Mouse (Mus musculus): ENCODE measurements around the gene 3110009E18Rik.

Gene 3110009E18Rik

DNA sequence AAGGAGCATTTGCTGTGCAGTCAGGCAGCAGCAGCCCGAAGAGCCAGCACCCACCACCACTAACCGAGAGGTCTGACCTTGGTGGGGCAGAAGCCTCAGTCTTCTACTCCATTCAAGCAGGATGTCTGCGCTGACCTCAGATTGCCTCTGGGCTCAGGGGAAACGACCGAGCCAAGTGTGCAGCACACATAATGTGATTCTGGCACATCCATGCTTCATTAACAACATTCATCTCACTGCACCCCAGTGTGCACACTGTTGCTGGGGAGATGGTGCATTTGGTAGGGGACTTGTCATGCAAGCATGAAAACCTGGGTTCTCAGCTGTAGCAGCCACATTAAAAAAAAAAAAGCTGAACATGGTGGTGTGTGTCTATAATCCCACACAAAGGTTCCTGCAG, 75.0 kb downstream of the 3110009E18Rik start:
- no peak for DNase-seq (ENCODE audit: low spot score in 2 of 2)

DNA sequence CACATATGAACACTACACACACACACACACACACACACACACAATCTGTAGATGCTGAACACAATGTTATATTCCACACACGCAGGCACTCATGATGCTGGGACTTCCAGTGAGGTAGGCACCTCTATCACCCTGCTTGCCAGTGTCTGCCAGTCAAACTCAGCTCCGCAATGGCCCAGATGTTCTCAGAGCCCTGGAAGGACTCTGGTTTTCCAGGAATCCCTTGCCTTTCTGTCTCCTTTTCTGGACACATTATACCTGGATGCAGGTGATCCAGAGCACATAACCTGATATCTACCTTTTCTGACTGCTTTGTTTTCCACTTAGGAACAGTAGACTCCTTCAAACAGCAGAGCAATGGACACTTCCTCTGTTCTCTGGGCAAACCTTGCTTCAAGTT, 75.7 kb downstream of the 3110009E18Rik start:
- no peak for DNase-seq (ENCODE audit: low spot score in 2 of 2)

DNA sequence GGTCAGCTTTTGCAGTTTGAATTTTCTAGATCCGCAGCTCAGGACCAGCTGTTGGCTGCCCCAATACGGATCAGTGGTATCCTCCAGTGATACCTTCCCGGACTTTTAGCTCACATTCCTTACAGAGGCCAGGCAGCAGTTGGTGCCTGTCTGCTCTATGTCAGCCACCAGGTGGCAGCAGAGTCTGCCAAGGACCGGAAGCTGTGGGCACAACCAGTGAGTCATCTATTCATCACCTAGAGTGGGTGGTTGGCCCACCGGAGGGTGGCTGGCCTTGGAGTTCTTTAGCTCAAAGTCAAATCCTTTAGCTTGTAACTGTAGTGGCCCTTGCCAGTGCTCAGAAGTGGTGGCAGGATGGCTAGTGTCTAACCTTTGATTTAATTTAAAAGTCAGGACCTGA, 76.2 kb downstream of the 3110009E18Rik start:
- DNase-seq (ENCODE audit: low spot score in 2 of 2): peak; percentile 63 to 86

DNA sequence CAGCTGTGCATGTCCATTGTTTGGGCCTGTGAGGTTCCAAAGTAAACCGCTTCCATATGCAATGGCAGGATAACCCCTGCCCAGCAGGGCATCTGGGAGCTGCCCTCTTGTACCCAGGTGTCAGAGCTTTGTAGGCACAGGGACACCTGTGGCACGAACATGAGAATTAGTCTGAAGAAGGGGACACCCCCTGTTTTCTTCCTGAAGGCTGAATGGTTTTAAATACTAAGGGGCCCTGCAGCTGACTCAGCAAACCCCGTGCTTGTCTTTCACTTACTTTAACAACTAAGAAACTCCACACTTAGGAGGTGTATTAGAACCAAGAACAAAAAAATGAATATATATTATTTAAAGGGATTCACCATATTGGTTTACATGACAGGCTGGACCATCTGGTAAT, 77.2 kb downstream of the 3110009E18Rik start:
- no peak for DNase-seq (ENCODE audit: low spot score in 2 of 2)

DNA sequence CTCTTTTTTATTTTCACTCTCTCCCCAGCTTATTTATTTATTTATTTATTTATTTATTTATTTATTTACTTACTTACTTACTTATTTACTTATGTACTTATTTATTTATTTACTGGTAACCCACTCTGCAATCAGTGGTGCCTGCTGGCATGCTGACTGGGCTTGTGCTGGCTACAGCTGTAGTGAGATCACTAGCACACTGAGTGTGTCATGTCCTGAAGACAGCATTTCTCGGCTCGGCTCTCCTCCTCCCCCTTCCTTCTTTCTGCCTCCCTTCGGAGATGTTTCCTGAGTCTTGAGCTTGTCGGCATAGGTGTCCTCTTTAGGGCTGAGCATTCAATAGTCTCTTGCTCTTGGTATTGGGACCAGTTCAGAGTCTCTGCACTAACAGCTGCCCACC, 78.0 kb downstream of the 3110009E18Rik start:
- no peak for DNase-seq (ENCODE audit: low spot score in 2 of 2)

DNA sequence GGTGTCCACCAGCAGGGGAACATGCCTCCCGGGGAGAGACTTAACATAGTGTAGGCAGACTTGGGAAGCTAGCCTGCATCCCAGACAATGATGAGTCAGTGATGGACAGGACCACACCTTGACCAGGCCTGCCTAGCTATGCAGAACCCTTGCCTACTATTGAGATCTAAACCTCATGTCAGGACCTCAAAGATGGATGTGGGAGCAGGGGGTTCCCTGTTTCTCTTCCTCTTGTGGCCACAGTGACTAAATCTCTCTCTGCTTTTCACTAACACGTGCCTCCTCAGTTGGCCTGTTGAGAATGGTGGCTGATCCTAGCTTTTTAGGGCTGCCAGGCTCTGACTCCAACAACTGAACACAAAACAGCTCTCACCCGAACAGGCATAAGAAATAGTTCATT, 81.6 kb downstream of the 3110009E18Rik start:
- no peak for DNase-seq (ENCODE audit: low spot score in 2 of 2)

DNA sequence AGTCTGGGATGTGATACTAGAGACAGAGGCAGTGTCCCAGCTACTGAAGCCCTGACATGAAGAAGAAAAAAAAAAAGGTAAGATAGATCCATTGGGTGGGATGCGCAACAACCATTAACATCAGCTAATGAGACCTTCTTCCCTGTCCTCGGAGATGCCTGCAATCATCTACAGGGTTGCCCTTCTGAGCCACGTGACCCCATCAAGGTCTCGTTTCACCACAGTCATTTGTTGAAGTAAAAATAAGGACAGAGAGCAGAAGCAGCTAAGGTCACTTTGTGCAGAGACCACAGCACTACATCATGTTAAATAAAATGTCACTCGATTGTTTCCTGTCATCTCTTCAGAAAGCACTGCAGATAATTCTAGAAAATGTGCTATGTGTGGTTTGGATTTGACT, 82.8 kb downstream of the 3110009E18Rik start:
- no peak for DNase-seq (ENCODE audit: low spot score in 2 of 2)

DNA sequence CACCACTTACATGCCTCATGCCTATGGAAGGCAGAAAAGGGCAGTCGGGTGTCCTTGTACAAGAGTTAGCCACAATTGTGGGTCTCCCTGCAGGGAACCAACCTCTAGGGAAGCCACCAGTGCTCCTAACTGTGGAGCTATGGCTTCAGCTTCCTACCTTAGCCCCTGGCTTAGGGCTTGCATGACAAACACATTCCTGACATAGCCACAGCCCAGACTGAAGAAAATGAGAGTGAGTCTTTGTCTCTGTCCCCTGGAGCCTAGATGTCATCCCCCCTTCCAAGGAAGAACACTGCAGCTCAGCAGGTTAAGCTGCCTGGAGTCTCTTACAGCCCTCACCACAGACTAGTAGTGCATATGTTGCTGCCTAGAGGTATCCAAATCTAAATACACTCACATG, 83.8 kb downstream of the 3110009E18Rik start:
- no peak for DNase-seq (ENCODE audit: low spot score in 2 of 2)

DNA sequence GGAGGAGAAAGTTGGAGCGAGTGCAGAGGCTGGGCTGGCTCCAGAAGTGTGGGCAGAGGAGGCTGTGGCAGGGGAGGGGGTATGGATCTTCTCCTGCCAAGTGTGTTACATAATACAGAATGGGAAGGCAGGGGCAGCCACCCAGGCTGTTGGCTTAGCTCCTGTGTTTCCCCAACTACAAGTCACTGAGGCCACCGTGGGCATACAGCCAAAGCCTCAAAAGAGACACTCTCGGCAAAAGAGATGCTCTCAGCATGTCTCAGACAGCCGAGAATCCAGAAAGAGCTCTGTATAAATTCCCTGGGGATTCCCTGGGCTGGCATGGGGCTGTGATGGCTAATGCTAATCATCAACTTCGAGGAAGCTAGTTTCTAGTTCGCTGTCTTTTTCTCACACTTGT, 86.6 kb downstream of the 3110009E18Rik start:
- DNase-seq (ENCODE audit: low spot score in 2 of 2): no peak

DNA sequence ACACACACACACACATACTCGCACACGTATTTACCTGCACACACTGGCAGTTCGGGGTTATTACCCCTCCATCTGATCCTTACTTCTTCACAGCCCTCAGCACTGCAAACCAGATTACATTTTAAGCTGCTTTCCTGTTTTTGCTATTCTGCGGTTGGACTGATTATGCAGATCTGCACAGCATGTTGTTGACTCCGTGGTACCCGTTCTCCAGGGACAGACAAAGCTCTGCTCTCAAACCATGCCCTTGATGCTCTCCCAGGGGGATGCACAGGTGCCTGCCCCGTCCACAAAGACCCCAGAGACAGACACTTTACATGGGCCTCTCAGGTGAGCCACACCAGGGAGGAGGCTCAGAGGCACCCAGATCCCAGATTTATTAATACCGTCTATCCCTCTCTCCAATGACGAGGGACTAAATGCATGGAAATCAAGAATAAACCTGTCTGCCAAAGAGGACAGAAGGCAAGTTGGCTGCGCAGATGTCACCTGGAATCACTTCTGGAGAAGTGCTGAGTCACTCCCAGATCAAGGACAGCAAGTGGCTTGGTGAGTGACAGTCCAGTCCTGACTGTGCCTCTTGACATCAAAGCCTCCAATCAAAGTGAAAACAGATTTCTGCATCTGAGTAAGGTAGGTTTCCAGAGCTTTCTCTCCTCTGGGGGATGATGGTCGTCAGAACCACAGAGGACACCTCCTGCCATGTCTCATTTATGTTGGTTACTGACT, 87.7 kb downstream of the 3110009E18Rik start:
- no peak for DNase-seq (ENCODE audit: low spot score in 2 of 2)

DNA sequence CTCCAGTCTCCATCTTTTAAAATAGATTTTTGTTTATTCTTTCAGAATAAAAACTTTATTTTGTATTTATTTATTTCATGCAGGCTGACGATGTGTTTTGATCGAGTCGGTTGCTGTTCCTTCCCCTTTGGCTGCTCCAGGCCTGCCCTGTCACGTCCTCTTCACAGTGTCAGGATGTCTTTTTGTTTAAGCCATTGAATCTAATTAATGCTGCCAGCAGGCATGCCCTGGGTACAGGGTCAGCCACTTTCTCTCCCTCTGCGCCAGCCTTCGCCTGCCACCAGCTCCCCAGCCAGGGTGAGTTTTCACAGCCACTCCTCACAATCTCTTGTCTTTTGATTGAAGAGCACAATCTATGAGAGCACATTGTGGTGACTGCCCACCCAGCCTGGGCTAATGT, 99.9 kb downstream of the 3110009E18Rik start:
- DNase-seq (ENCODE audit: low spot score in 2 of 2): no peak

DNA sequence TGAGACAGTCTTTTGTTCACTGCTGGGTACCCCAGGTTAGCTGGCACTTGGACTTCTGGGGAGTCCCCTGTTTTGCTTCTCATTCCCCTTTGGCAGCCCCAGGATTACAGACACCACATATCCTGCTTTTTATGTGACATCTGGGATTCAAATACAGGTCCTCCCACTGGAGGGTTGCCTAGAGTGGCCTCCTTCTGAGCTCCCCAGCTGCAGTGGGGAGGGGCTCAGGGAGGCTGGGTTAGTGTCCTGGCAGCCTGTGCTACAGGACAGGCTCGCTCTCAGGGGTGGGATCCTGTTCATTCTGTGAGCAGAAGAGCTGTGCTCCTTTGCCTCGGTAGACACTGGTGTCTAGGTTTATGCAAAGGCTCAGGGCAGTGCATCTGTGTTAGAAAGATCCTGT, 100.3 kb downstream of the 3110009E18Rik start:
- DNase-seq (ENCODE audit: low spot score in 2 of 2): no peak

DNA sequence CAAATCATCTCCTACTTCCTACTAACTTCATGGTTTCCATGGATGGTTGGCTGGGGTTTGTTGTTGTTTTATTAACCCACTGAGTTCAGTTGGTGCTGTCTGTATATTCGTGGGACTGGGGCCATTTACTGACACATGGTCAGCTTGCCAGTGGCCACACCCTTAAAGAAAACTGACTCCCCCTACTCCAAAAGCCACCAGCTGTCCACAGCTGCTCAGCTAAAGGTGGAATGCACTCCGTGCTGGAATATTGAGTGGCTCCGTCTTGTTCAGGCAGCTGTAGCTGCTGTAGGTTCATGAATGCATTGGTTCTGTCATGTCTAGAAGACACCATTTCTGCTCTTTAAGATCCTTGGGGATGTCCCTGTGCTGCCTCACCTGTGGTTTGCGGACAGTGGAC, 102.6 kb downstream of the 3110009E18Rik start:
- DNase-seq (ENCODE audit: low spot score in 2 of 2): no peak

DNA sequence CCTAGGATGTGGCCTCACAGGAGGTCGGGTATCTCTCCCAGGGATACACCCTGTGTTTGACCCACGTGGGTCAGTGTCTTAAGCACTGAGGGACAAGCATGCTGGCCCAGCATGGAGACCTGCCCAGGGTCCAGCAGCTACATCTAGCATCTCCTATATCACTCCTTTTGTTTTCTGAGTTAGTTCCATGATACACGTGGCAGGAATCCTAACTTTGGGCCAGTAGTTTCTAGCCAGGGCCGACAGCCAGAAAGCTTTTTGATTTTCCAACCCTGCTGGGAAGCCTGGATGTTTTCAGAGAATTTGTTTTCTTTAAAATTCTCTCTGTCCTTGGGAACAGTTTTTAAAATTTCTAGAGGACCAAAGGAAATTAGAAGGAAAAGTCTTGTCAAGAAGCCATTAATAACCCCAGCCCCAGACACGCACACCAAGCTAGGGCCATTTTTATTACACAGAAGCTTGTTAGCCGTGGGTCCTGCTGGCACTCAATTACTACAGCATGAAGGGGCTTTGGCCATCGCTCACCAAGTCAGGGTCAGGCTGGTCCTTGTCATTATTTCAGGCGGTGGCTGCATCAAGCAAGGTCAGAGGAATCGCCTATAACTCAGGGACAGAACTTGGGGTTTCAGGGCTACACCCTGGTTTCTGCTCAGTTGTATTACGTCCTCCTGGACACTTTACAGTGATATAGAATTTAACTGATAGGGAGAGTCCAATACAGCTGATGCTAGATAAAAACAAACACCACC, 108.9 kb downstream of the 3110009E18Rik start:
- no peak for DNase-seq (ENCODE audit: low spot score in 2 of 2)

DNA sequence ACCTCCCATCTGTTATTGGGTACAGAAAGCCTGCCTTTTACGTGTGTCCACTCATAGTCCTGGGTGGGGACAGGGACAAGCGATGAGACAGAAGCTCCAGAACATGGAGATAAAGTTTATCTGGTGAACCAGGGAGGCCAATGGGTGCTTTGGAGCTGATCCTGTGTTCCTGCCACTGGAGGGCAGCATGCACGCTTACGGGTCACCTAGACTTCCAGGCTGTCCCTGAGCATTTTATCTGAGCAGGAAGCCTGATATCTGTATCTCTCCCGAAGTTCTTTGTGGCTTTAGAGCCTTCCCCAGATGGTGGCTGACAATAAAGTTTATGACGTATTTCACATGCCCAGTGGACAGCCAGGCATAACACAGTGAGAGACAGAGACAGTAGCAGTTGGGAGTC, 110.3 kb downstream of the 3110009E18Rik start:
- peak in 1 of 2 experiments; percentile 44 for DNase-seq (ENCODE audit: low spot score in 2 of 2)

DNA sequence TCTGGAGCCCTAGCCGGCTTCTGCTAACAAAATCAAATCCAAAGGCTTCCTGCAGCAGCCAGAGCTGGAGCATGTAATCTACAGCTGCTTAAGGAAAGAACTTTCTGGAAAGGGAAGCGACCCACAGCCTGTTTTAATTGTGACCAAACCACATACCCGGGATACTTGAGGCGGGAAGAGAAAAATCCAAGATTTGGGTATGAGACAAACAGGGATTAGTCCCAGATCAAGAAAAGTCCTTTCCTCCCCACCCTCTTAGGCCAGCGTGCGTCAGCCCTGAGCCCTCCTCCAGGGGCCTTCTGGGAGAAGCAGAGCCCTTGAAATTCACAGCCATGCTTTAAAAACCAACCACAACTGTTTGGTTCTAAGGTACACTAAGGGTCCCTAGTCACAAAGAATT, 111.2 kb downstream of the 3110009E18Rik start:
- no peak for DNase-seq (ENCODE audit: low spot score in 2 of 2)

DNA sequence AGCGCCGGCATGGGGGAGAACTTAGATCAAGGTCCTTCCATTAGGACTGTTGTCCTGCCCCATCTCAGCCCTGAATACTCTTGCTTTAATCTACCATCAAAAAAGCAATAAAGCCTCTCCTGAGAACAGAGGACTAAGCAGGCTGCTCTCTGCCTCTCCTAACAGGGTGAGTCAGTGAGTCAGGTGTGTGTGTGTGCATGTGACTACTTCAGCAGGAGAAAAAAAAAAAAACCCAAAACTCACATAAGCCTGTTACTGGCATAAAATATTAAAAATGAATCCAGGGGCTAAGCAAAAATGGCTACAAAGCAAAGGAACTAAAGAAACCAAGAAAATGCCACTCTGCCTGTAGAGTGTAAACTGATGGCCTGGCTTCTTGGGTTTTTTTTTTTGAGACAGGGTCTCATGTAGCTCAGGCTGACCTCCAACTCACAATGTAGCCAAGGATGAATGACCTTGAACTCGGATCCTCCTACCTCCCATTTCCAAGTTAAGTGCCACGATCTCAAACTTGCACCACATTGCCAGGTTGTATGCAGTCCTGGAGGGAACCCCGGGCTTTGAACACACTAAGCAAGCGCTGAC, 114.7 kb downstream of the 3110009E18Rik start:
- DNase-seq (ENCODE audit: low spot score in 2 of 2): no peak

DNA sequence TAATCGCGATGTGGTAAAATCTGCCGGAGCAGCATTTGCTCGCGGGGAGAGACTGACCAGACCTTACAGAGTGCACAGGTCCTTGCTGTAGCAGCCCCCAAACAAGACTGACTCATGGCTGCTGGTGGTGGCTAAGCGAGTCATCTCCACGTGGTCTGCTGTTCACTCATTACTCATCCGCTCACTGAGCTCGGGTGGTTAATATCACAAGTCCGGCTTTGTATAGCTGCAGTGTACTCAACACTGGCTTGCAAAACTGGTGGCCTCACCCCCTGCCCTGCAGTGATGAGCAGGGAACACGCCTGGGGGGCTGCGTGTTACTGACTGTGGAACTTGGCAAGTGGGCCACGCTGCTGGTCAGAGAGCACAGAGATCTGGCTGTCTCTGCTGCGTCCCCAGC, 115.4 kb downstream of the 3110009E18Rik start:
- no peak for DNase-seq (ENCODE audit: low spot score in 2 of 2)

DNA sequence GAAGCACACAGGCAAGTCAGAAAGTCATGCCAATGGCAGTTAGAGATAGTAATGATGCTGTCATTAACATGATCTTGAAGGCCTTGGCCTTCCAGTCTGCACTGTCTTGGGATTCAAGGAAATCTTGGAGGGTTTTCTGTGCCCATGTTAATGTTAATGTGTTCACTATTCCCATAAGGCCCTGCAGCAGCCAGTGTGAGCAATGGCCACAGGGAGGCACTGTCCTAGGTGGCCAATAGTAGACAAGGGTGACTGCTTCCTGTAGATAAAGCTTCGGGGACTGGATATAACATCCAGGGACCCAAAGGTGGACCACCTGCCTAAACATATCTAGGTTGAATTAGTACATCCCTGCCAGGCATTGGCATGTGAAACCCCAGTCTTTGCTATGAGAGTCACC, 116.1 kb downstream of the 3110009E18Rik start:
- DNase-seq (ENCODE audit: low spot score in 2 of 2): no peak

Data from spleen, postnatal 4 days (tissue).